Mouse (Mus musculus) right cerebral cortex, postnatal 4 days (tissue): Measurements from ENCODE around the gene Prtn3.

Source experiments
- DNase-seq: peaks from one replicate; pipeline ENCODE4 v3.0.0-alpha.2; 2022

The Prtn3 gene

DNA sequence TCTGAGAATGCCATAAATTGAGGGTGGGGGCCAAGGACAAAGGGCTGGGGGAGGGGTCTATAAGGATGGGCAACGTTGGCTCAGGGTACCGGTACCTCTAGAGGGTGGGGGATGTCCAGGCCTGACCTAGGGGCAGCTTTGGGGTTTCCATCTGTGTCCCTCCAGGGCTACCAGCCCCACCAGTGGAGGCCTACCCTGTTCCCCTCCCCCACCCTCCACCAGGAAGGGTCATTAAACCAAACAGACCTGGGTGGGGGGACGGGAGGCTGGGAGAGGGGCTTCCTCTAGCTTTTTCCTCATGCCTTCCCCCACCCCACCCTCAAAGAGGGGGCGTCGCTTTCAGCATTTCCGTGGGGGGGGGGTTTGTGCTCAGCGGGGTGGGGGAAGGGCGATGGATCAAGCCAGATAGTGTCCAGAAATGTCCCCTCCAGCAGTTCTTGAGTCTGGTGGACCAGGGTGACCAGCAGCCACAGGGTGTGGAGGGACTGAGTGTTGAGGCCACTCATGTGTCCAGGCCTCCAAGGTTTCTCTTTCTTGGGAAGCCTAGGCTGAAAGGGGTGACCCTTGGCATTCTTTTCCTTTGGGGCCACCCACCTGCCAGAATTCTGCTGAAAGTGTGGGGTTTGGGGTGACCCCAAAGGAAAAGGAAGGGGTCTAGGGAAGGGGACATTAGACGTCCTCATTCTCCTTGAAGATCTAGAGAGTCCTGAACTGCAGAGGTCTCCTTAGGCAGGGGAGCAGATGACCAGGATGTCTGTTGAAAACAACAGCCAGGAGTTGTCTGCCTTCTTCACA lies 54.8 kb downstream of the Prtn3 start:
- no peak for DNase-seq

DNA sequence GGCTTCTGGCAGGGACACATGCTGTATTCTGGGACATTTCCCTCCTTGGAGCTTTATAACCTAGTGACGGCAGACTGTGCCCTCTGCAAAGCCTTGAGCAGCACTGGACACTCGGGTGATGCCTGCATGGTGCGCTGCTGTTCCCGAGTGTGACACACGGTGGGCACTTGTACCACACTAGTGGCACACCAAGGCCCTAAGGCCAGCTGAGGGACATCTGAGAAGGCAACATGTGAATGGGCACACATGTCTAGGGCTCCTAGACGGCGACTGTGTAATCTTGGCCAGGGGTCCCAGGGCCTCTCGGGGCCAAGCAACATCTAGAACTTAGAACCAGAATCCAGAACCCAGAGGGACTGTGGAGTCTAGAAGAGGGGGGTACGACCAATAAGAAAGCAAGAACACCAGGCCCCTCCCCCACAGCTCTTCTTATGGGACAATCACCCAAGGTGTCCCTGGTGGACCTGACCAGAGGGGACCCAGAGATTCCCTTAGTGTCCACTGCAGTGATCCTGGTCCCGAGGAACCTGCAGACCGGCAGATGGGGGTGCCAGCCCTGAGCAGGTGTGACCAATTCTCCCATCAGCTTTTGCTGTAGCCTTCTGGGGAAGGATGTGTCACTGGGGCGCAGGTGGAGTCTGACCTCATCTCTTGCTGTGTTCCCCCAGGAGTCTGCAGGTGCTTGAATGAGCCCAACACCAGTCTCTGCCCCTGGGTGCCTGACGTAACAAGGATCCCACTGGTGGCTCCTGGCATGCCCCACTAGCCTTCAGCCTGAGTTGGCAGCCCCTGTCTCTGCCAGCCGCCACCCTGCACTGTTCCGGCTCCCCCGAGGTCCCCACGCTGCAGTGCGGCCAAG lies 55.9 kb downstream of the Prtn3 start:
- no peak for DNase-seq

- DNase-seq: no peak
Observed at GRCm38 (mm10) chr10:79930826-79931186, 56.5 kb downstream of the Prtn3 start.

GRCm38 (mm10) chr10:79931797-79932196 lies 57.5 kb downstream of the Prtn3 start:
- no peak for DNase-seq

DNA sequence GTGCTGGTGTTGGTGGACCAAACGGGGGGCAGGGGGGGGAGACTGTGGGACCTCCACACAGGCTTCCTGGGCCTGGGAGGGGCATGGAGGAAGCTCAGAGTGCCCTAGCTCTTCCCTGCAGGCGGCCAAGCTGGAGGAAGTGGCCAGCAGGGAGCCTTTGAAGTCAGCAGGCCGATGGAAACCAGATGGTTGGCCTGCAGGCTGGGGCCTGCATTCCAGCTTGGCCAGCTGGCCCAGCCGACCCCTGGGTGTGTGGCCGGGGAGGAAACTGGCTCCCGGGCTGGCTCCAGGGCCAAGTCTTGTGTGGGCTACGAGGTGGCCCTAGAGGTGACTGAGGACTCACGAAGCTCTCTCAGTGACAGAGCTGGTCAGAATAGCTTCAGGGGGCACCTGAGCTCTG lies 58.5 kb downstream of the Prtn3 start:
- DNase-seq: peak; percentile 35
